Mouse (Mus musculus) embryonic fibroblast, embryonic 13.5 days (primary cell): Measurements from ENCODE around the gene Atxn7.

Experiments used
- CTCF ChIP-seq: IDR thresholded peaks from 2 replicates; pipeline ENCODE4 v1.5.1; 2011; ENCODE audit warnings: mild to moderate bottlenecking, control low read depth, low read length, moderate library complexity, borderline replicate concordance; ENCODE audit not compliant: insufficient read depth
- POLR2A ChIP-seq: IDR thresholded peaks from 2 replicates; pipeline ENCODE4 v1.6.1; 2011; ENCODE audit warnings: low read depth, mild to moderate bottlenecking, control low read depth, low read length, moderate library complexity

- TF ChIP-seq CTCF (no peak), POLR2A (no peak)
Measured at GRCm38 (mm10) chr14:13968476-13968875, 7.2 kb downstream of the Atxn7 start.
